Mouse (Mus musculus) C2C12 (cell line): ENCODE measurements around the gene Dysf.

ENCODE experiments used
- CEBPB ChIP-seq: IDR thresholded peaks from one replicate; pipeline ENCODE4 v1.6.1; 2011; ENCODE audit warnings: low read depth, mild to moderate bottlenecking, control low read depth, moderate library complexity
- CTCF ChIP-seq: IDR thresholded peaks from one replicate; pipeline ENCODE4 v1.5.1; 2011; ENCODE audit not compliant: control insufficient read depth, insufficient read depth, insufficient read length
- MAX ChIP-seq: IDR thresholded peaks from one replicate; pipeline ENCODE4 v1.6.1; 2011; ENCODE audit warnings: mild to moderate bottlenecking, control low read depth
- MYOD1 ChIP-seq: IDR thresholded peaks from one replicate; pipeline ENCODE4 v1.6.1; 2011; ENCODE audit warnings: low read depth; ENCODE audit not compliant: control insufficient read depth, insufficient read length
- MYOG ChIP-seq: IDR thresholded peaks from one replicate; pipeline ENCODE4 v1.6.1; 2011; ENCODE audit not compliant: control insufficient read depth, insufficient read length; ENCODE audit errors: extremely low read depth
- USF1 ChIP-seq: IDR thresholded peaks from one replicate; pipeline ENCODE4 v1.6.1; 2011; ENCODE audit warnings: low read depth, mild to moderate bottlenecking, control low read depth, moderate library complexity

DNA sequence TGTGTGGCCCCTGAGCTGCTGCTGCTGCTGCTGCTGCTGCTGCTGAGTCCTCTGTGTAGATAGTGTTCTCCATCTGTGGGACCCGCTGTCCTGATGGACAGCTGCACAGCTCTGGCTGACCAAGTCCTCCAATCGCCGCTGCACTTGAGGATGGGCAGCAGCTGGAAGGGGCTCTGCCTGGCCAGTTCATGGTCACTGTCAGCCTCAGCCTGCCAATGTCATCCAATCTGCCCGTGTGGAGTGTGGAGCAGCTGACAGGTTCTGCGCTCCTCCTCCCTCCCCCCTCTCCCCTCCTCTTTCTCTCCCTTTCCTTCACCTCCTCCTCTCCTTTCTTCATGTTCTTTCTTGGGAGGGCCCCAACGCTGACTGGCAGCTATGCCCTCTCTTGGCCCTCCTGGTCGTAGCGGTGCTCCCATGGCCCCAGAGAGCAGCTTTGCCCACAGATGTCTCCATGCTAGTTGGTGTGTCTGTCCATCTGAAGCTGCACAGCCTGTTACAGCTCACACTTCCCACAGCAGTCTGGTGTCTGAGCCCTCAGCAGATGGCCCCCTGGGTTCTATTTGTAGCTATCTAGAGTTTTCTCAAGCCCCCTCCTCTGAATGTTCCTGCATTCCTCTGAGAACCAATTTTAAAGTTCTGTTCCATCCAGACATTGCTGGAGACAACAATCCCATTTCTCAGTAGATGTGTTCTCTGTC lies 223.8 kb downstream of the Dysf start:
- TF ChIP-seq MYOD1: no peak
- TF ChIP-seq CTCF: no peak
- TF ChIP-seq USF1: no peak
- TF ChIP-seq MAX: no peak
- no peak for TF ChIP-seq MYOG
- no peak for TF ChIP-seq CEBPB
